Mouse (Mus musculus) midbrain, embryonic 14.5 days (tissue): Measurements from ENCODE around the gene Lhfpl2. TPM values are rescaled to one million over a fixed set of nuclear protein-coding genes. Genes with fewer than 3 reads are reported as not detected.

ENCODE experiments used
- ATAC-seq: fragments of 200-750 bp; cut with Nextera tagmentation; 2 replicates; pipeline ENCODE4 v1.8.0; 2017; ENCODE audit warnings: moderate number of reproducible peaks, moderate library complexity; ENCODE audit not compliant: low FRiP score, low TSS enrichment
- DNase-seq: peaks from one replicate; pipeline ENCODE4 v3.0.0-alpha.2; 2015
- H3K27ac ChIP-seq: fragments of 300-500 bp; sonication (generic); replicated peaks from 2 replicates; pipeline ENCODE4 v1.5.1; 2014; ENCODE audit warnings: mild to moderate bottlenecking, low read depth, low read length, moderate library complexity
- H3K27me3 ChIP-seq: fragments of 300-500 bp; sonication (generic); 2 replicates; pipeline ENCODE4 v1.6.1; 2014; ENCODE audit warnings: low read length, control low read depth, mixed read lengths; ENCODE audit not compliant: control insufficient read depth, insufficient read depth
- H3K36me3 ChIP-seq: fragments of 300-500 bp; sonication (generic); 2 replicates; pipeline ENCODE4 v1.6.1; 2014; ENCODE audit warnings: low read length, control low read depth; ENCODE audit not compliant: control insufficient read depth, insufficient read depth
- H3K4me1 ChIP-seq: fragments of 300-500 bp; sonication (generic); 2 replicates; pipeline ENCODE4 v1.6.1; 2014; ENCODE audit warnings: mild to moderate bottlenecking, antibody characterized with exemption, low read length, control low read depth; ENCODE audit not compliant: control insufficient read depth, insufficient read depth
- H3K4me2 ChIP-seq: fragments of 300-500 bp; sonication (generic); 2 replicates; pipeline ENCODE4 v1.6.1; 2014; ENCODE audit warnings: mild to moderate bottlenecking, low read length, moderate library complexity
- H3K4me3 ChIP-seq: fragments of 300-500 bp; sonication (generic); replicated peaks from 2 replicates; pipeline ENCODE4 v1.5.1; 2014; ENCODE audit warnings: low read depth, low read length
- H3K9ac ChIP-seq: fragments of 300-500 bp; sonication (generic); replicated peaks from 2 replicates; pipeline ENCODE4 v1.6.1; 2014; ENCODE audit warnings: mild to moderate bottlenecking, low read length, moderate library complexity
- H3K9me3 ChIP-seq: fragments of 300-500 bp; sonication (generic); 2 replicates; pipeline ENCODE4 v1.6.1; 2016; ENCODE audit warnings: low read length, control low read depth, mixed read lengths; ENCODE audit not compliant: control insufficient read depth
- WGBS: fragments of 180-500 bp; shearing (Covaris S2); extraction: QIAGEN DNeasy Blood & Tissue Kit; methylation state at CpG from one replicate; pipeline ENCODE4 v1.1.7; 2014; 5-methylcytosine and 5-hydroxymethylcytosine counted together
- polyA plus RNA-seq: library from polyadenylated mRNA; unstranded; fragments of >200 nt; fragmentation: Nextera tagmentation; extraction: Ambion mirVana; gene quantifications from 2 replicates; pipeline ENCODE4 v1.2.1, GENCODE M21; 2014

Gene Lhfpl2
- polyA plus RNA-seq, 1 experiment from 2014 or later = 14.2 TPM

DNA sequence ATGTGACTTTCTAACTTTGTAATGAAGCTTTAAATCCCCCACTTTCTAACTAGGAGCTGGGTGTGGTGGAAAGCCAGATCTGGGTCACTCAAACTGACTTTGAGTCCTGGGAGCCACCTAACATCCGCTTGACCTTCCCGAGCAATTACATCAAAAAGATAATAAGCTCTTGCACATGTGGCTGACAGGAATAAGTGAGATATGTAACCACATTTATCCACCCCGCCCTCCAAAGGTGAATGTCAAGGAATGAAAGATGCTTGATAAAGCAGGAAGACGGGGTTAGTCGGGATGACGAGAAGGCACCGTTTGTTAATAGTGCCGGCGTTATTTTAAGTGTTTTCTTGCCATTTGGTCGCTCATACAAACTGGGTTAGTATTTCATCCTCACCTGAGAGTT, 41.5 kb downstream of the Lhfpl2 start:
- 95% methylated on average over 10 of the region's 10 CpGs for WGBS
- DNase-seq (no peak), ATAC-seq (no peak)
- Histone ChIP-seq H3K4me3 (no peak overlapping the region), H3K36me3 (no peaks in the 10 kb centered on the region), H3K9me3 (no peaks in the 10 kb centered on the region), H3K4me2 (no peak overlapping the region), H3K27ac (no peak overlapping the region), H3K27me3 (no peaks in the 10 kb centered on the region), H3K9ac (no peak overlapping the region), H3K4me1 (no peaks in the 10 kb centered on the region)

DNA sequence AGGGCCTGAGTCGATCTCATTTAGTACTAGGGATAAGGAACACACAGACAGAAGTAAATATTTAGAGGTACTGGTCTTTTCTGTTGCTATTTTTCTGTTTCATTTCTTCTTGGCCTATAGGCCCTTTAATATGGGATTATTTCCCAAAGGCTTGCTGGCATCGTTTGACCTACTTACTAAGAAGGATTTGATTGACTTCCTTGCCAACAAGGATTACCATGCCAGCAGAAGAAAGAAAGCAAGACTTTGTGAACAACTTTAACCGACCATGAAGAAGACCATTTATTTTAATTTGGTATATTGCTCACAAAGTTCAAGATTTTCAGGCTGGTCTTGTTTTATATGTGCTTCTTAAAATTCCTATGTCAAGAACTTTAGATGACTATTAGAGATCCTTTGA, 42.8 kb downstream of the Lhfpl2 start:
- WGBS = 66% methylated on average over 3 of the region's 3 CpGs
- H3K4me3 ChIP-seq = no peak overlapping the region
- no peak for DNase-seq
- H3K36me3 ChIP-seq = no peaks in the 10 kb centered on the region
- H3K4me1 ChIP-seq = no peaks in the 10 kb centered on the region
- no peak overlapping the region for H3K9ac ChIP-seq
- H3K4me2 ChIP-seq = no peak overlapping the region
- H3K27ac ChIP-seq = no peak overlapping the region
- no peak for ATAC-seq
- no peaks in the 10 kb centered on the region for H3K9me3 ChIP-seq
- no peaks in the 10 kb centered on the region for H3K27me3 ChIP-seq

DNA sequence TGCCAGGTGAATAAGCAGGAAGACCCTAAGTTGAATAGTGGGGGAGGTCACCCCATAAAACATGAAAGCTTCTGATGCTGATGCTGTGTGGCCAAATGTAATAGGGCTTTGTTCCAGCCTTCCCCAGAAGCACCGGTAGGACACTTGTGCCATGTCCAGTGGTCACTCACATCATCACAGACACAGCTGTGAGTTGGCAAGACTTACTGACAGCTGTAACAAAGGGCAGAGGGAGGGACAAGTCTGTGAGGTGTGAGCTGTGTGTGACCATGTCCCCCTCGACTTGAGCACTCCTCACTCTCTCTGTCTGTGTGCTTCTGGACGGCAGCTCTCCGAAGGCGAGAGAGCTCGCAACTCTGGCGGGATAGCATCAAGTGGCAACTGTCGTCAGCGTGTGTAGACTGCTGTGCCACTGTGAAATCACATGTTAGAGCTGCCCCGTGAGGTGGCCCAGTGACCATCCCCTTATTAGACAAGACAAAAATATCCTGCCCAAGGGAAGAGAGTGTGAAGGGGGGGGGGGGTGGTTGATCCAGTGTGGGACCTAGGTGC, 43.5 kb downstream of the Lhfpl2 start:
- Histone ChIP-seq H3K36me3 (no peaks in the 10 kb centered on the region), H3K27me3 (no peaks in the 10 kb centered on the region), H3K27ac (no peak overlapping the region), H3K9ac (no peak overlapping the region), H3K4me2 (no peak overlapping the region), H3K4me3 (no peak overlapping the region), H3K4me1 (no peaks in the 10 kb centered on the region), H3K9me3 (no peaks in the 10 kb centered on the region)
- 83% methylated on average over 10 of the region's 10 CpGs for WGBS
- DNase-seq (no peak), ATAC-seq (no peak)

DNA sequence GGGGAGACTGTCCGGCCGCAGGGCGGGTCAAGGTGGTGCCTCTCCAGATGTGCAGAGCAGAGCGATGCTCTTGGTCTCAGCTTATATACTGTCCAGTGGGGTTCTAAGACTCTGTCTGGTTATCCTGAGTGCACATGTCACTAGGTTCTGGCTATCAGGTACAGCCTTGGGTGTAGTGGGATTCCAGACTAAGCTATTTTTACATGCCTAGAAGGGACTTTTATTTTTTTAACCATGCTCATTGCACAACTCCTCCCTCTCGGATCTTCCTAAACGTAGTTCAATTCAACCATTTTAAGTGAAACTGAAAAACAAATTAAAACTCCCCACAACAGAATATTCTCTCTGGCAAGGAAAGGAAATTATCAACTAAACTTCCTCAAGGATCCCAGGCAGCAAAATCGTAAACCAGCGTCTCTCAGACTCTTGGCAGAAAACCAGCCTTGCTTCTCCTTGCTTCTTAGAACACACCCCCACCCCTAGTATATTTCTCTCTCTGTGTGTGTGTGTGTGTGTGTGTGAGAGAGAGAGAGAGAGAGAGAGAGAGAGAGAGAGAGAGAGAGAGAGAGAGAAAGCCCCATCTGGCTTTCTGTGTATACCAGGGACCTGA, 47.4 kb downstream of the Lhfpl2 start:
- 93% methylated on average over 8 of the region's 8 CpGs for WGBS
- DNase-seq = no peak
- Histone ChIP-seq H3K9ac (no peak overlapping the region), H3K4me2 (no peak overlapping the region), H3K9me3 (no peaks in the 10 kb centered on the region), H3K27ac (no peak overlapping the region), H3K36me3 (no peaks in the 10 kb centered on the region), H3K4me3 (no peak overlapping the region), H3K27me3 (no peaks in the 10 kb centered on the region), H3K4me1 (no peaks in the 10 kb centered on the region)
- ATAC-seq = no peak

DNA sequence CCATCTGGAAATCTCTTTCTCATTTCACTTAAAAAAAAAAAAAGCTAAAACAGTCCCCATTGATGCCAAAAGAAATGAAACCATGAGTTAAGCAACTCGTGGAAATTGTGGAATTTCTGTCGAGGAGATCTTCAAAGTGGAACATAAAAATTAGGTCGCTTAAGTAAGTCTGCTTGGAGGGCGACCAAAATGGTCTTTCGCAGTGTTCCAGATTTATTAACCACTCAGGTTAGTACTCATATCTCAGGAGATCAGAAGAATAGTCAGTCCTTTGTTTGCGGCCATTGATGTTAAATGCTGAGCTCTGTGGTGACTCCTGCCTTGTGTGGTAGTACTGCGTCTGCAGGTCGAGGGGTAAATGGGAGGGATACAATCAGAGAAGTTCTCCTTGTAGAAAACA, 48.8 kb downstream of the Lhfpl2 start:
- DNase-seq (no peak), ATAC-seq (no peak)
- Histone ChIP-seq H3K36me3 (no peaks in the 10 kb centered on the region), H3K27me3 (no peaks in the 10 kb centered on the region), H3K9ac (no peak overlapping the region), H3K4me3 (no peak overlapping the region), H3K4me1 (no peaks in the 10 kb centered on the region), H3K9me3 (no peaks in the 10 kb centered on the region), H3K4me2 (no peak overlapping the region), H3K27ac (no peak overlapping the region)
- WGBS = 93% methylated on average over 8 of the region's 8 CpGs

DNA sequence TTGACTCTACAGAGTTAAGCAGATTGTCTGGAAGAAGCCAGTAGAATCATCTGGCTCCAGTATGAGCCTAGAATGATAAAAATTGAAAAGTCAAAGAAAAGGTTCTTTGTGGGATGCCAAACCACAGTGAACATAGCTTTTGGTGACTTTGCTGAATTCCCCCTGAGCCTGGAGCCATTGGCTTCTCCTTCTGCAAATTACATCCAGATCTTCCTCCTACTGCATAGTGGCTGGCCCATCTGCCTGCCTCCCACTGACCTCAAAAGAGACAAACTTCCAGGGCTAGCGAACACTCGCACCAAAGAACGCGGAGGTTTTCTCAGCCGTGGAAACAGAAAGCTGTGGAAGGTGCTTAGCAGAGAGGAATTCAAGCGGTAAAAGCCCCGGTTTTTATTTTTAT, 49.4 kb downstream of the Lhfpl2 start:
- H3K36me3 ChIP-seq = no peaks in the 10 kb centered on the region
- H3K4me2 ChIP-seq = no peak overlapping the region
- H3K27ac ChIP-seq = no peak overlapping the region
- 93% methylated on average over 7 of the region's 7 CpGs for WGBS
- no peak overlapping the region for H3K9ac ChIP-seq
- DNase-seq = no peak
- H3K4me1 ChIP-seq = no peaks in the 10 kb centered on the region
- no peak overlapping the region for H3K4me3 ChIP-seq
- no peak for ATAC-seq
- H3K9me3 ChIP-seq = no peaks in the 10 kb centered on the region
- no peaks in the 10 kb centered on the region for H3K27me3 ChIP-seq

DNA sequence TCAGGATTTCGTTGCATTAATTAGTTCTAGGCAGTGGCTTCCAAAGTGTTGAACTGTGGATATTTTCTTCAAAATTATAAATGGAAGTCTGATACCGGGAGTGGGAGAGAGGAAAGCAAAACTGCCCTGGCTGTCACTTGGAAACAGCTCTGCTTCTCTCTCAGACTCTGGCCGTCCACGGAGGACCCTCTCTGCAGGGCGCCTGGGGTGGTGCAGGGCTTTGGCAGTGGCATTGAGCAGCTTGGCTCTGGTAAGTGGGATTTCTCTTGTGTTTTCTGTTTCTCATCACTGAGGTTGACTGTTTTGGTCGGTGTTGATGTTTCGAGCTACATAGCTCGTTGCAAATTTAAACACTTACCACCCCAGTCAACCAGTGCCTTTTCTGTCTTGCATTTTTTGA, 53.0 kb downstream of the Lhfpl2 start:
- WGBS = 86% methylated on average over 8 of the region's 8 CpGs
- Histone ChIP-seq H3K27ac (no peak overlapping the region), H3K4me2 (no peak overlapping the region), H3K9ac (no peak overlapping the region), H3K4me3 (no peak overlapping the region), H3K27me3 (no peaks in the 10 kb centered on the region), H3K4me1 (no peaks in the 10 kb centered on the region), H3K9me3 (no peaks in the 10 kb centered on the region), H3K36me3 (no peaks in the 10 kb centered on the region)
- ATAC-seq = no peak
- DNase-seq = no peak

DNA sequence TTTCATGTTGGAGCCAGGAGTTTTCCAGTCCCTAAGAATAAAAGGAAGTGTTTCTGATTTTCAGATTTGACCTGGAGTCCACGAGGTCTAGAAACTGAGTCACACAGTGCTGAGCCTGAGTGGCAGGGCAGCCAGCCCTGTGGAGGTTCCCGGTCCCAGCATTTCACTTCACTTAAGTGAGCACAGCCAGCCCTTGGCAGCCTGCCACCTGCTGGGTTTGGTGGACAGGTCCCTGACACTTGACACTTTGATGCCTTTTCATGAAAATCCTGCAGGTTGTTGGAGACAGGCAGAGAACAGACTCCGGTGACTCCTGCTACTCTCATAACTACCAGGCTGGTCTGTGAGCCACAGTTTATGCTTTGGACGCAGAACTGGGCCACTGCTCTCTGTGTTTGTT, 57.9 kb downstream of the Lhfpl2 start:
- H3K9ac ChIP-seq = no peak overlapping the region
- no peaks in the 10 kb centered on the region for H3K27me3 ChIP-seq
- DNase-seq = peak; percentile 21
- H3K27ac ChIP-seq = no peak overlapping the region
- no peaks in the 10 kb centered on the region for H3K4me1 ChIP-seq
- ATAC-seq = no peak
- H3K4me2 ChIP-seq = no peak overlapping the region
- no peaks in the 10 kb centered on the region for H3K36me3 ChIP-seq
- no peak overlapping the region for H3K4me3 ChIP-seq
- H3K9me3 ChIP-seq = no peaks in the 10 kb centered on the region
- 66% methylated on average over 4 of the region's 4 CpGs for WGBS

DNA sequence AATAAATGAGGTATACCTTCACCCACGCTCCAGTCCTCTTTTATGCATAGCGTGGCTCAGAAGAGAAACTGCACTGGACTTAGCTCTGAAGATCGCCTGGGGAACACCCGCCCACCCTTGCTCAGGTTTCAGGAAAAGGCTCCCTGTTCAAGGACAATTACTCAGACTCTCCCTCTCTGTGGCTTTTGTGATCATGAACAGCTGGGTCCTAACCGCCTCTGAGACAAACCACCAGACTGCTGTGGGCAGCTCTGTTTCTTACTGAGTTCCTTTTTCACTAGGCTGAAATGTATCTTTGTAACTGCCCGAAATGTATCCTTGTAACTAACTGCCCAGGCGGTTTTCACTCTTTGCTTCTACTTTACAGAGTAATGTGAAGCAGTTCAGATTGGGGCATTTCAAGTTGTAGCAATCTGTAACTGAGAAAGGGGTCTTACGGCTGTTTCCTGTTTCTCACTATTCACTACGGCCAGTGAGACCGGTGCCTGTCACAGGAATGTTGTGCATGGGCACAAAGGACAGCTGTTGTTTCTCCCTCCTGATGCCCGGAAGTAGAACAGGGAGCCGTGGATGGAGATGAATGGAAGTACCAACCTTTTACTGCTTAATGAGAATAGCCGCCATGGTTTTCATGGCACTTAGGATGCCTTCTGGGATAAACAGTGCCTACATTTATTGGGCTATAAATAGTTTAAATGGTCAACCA, 59.3 kb downstream of the Lhfpl2 start:
- Histone ChIP-seq H3K27me3 (no peaks in the 10 kb centered on the region), H3K9ac (no peak overlapping the region), H3K4me3 (no peak overlapping the region), H3K27ac (no peak overlapping the region), H3K4me2 (no peak overlapping the region), H3K4me1 (no peaks in the 10 kb centered on the region), H3K9me3 (no peaks in the 10 kb centered on the region), H3K36me3 (no peaks in the 10 kb centered on the region)
- ATAC-seq (no peak), DNase-seq (no peak)
- 81% methylated on average over 13 of the region's 13 CpGs for WGBS
